Mouse (Mus musculus): ENCODE measurements around the gene Dnpep.

Gene Dnpep

GRCm38 (mm10) chr1:75317241-75318201 lies at the start of gene Dnpep:
Gene Dnpep, minus strand, starts transcription at chr1:75317990.
- DNase-seq (ENCODE audit: extremely low read depth, low read depth, low spot score): peak; percentile 96

DNA sequence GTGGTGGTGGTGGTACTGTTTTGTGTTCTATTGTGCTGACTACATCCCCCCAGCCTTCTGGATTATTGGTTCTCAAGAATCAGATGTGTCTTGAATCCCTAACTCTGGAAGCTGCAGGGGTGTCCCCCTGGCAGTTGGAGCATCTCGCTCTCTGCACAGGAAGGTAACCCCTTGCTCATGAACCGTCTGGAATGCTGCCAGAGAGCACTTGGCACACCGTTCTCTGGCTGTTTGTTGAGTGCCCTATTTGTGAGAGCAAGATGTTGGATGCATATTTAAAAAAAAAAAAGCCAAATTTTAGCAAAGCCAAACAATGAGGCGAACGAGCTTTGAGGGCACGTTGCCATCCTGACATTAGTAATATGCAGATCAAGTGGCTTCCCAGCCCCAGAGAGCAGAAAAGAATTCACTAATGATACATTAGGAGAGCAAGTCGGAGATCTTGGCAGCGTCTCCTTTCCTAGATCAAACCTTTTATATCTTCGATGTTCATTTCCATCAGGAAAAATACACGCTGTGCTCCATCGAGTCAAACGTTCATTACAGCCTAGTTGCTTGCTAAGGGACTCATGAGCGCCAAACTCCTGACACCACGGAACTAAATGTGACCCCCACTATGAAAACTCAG lies 47.8 kb upstream of the Dnpep start:
- no peak for DNase-seq (ENCODE audit: extremely low read depth, low read depth, low spot score)

- DNase-seq (ENCODE audit: extremely low read depth, low read depth, low spot score): no peak
Measured at GRCm38 (mm10) chr1:75363868-75364267, 46.1 kb upstream of the Dnpep start.

- no peak for DNase-seq (ENCODE audit: extremely low read depth, low read depth, low spot score)
Measured at GRCm38 (mm10) chr1:75361750-75362149, 44.0 kb upstream of the Dnpep start.

GRCm38 (mm10) chr1:75361123-75361522 lies 43.3 kb upstream of the Dnpep start:
- DNase-seq (ENCODE audit: extremely low read depth, low read depth, low spot score): no peak

GRCm38 (mm10) chr1:75360112-75361031 lies 42.6 kb upstream of the Dnpep start, which contains the start of gene Des:
Gene Des, plus strand, starts transcription at chr1:75360329.
- no peak for DNase-seq (ENCODE audit: extremely low read depth, low read depth, low spot score)

DNA sequence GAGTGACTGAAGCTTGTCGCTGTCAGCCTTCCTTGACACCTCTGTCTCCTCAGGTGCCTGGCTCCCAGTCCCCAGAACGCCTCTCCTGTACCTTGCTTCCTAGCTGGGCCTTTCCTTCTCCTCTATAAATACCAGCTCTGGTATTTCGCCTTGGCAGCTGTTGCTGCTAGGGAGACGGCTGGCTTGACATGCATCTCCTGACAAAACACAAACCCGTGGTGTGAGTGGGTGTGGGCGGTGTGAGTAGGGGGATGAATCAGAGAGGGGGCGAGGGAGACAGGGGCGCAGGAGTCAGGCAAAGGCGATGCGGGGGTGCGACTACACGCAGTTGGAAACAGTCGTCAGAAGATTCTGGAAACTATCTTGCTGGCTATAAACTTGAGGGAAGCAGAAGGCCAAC lies 41.6 kb upstream of the Dnpep start:
- no peak for DNase-seq (ENCODE audit: extremely low read depth, low read depth, low spot score)

DNA sequence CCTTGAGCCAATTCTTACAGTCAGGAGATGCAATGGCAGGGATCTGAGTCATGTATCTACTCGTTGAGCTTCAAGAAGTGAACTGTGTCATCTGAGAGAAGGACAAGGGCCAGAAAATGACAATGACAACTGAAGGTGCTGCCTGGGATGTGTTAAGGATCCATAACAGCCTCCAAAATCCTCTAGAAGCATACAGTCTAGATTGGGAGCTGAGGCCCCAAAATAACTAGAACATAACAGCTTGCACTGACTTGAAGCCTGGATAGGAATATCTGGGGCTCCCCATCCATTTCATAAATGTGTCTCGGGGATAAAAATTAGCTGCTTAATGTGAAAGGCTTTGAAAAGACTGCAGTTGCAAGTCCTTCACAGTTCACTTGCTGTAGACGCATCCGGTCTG lies 40.2 kb upstream of the Dnpep start:
- DNase-seq (ENCODE audit: extremely low read depth, low read depth, low spot score): no peak

- no peak for DNase-seq (ENCODE audit: extremely low read depth, low read depth, low spot score)
Measured at GRCm38 (mm10) chr1:75357261-75357660, 39.5 kb upstream of the Dnpep start.

DNA sequence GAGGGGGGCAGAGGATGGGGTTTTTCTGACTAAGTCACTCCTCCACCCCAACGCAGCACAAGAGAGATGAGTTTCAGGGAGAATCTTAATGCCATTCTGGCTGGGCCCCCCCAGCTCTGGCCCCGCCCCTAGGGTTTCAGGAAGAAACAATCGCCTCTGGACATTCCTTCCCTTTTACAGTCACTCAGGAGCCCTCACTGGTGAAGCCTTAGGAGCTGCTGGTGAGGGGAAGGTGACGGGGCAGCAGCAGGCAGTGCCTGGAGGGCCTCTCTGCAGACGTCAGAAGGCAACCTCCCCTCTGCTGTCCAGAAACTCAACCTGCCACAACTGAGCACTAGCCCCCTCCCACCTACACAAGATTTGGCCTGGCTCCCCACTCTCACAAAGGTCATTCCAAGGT lies 31.5 kb upstream of the Dnpep start:
- no peak for DNase-seq (ENCODE audit: extremely low read depth, low read depth, low spot score)

DNA sequence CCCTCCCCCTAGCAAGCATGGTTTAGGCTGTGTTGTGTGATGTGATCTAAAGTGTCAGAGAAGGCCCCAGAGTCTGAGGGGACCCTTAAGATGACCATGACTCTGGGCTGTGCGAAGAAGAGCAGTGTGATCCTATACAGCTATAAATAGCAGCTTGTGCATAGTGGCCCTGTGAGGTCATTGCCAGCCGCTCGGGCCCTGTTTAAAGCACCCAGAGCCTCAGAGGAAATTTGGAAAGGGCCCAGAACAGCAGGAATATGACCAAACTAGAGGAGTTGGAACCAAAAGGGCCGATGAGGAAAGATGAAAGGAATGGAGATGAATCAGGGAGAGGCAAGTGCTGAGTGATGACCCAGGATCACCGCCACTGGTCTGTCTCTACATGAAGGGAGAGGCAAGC lies 29.5 kb upstream of the Dnpep start:
- DNase-seq (ENCODE audit: extremely low read depth, low read depth, low spot score): no peak

- no peak for DNase-seq (ENCODE audit: extremely low read depth, low read depth, low spot score)
Measured at GRCm38 (mm10) chr1:75345036-75345935, 27.5 kb upstream of the Dnpep start.

DNA sequence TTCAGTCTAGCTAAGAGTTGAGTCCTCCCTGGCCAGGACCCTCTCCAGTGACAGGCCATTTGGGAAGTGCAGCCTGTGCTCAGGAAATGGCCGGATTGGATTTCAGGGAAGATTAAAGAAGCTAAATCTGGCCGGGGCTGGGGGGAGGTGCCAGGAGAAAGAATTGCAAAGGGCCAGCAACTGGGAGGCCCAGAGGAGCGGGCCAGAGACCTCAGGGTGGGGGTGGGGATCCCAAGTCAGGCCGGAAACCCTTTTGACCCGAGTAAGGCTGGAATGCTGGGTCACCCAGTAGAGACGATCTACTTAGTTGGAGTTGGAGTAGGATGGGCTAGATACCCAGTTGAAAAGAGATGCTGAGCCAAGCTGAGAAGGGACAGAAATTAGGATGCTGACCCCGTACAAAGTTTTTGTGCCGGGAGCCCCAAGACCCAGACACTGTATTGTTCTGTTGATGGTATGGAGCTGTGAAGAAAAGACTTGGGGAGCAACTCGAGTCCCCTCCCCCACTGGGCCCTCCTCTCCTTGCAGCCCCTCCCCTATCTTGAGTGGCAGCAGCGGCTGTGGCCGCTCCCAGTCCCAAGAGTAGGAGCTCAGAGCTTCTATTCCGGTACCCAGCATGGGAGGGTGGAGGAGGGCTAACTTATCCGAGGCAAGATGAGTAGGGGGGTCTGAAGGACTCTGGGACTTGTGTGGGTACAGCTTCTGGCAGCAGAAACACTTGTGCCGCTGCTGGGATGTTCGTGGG lies 26.7 kb upstream of the Dnpep start:
- DNase-seq (ENCODE audit: extremely low read depth, low read depth, low spot score): no peak

DNA sequence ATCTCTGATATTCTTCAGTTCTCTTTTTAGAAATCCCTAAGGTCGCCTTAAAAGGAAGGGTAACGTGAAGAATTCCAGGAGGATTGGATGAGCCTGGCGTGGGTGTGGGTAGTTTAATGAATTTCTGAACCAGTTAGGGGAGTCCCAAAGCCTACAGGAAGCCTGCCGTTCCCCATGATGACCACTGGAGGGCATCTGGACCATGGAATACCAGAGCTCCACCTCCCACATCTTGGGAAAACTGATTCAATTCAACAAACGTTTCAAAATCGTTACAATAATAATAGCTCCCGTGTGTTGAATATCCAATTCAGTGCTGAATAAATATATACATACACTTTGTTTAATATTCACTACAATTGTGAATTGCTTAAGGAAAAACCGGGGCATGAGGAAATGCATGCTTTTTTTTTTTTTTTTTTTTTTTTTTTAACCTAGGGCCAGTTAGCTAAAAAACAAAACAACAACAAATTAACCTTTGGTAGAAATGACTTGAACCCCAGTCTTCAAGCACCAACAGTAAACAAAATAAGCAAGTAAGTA lies 25.2 kb upstream of the Dnpep start:
- no peak for DNase-seq (ENCODE audit: extremely low read depth, low read depth, low spot score)

DNA sequence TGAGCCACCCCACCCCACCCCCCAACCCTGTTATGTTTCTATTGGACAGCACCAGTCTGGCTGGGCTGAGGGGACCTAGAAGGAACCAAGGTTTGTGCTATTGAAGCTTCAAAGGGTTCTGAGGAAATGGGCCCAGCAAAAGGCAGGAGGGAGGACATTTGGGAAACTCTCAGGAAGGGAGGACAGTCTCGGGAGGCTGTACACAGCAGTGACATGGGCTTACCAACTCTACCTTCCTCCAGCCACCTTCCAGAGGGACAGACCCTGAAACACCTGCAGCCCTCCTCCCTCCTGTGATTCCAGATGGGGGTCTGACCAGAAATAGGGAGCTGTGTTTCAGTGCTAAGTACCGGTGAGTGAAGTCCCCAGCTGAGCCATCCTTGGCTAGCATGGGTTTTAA lies 22.7 kb upstream of the Dnpep start:
- no peak for DNase-seq (ENCODE audit: extremely low read depth, low read depth, low spot score)

GRCm38 (mm10) chr1:75339337-75339736 lies 21.5 kb upstream of the Dnpep start:
- no peak for DNase-seq (ENCODE audit: extremely low read depth, low read depth, low spot score)

- no peak for DNase-seq (ENCODE audit: extremely low read depth, low read depth, low spot score)
Measured at GRCm38 (mm10) chr1:75338091-75338694, 20.4 kb upstream of the Dnpep start.

DNA sequence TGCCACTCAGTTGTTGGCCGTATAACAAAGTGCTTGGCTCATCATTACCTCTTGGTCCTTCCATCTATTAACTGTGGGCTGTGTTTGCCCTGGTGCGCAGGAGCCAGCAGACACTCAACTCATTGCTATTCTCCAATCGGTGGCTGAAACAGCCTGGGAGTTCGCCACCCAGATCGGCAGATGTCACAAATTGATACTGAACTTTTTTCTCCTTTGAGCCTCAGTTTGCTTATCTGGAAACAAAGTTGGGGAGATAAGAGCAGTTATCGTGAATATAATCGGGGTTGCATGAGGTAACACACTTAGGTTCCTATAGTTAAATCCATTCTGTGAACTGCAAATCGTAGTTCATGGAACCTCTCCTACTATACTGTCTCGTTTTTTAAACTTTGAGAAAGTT lies 19.3 kb upstream of the Dnpep start:
- DNase-seq (ENCODE audit: extremely low read depth, low read depth, low spot score): no peak

DNA sequence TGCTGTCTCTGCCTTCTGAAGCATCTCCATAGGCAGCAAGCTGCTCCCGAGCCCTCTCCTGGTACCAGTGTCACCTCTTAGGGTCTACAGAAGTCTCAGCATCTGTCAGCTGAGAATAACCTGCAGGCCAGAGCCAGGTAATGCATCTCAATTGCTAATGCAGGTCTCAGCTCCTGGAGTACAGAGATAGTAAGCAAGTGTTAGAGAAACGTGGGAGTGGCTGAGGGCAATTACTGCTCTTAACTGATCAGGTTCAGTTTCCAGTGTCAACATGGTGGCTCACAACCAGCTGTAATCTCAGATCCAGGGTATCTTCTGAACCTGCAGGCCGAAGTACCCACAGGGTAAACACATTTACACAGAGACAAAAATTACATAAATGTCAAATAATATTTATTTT lies 18.7 kb upstream of the Dnpep start:
- no peak for DNase-seq (ENCODE audit: extremely low read depth, low read depth, low spot score)
